Mouse (Mus musculus) cerebral cortex, adult 2 months (tissue): ENCODE results near the gene Ybx2.

ENCODE experiments used
- WGBS: fragments of 180-500 bp; shearing (Covaris S2); methylation state at CpG from one replicate; pipeline ENCODE4 v1.1.7; 2018; 5-methylcytosine and 5-hydroxymethylcytosine counted together

The Ybx2 gene

GRCm38 (mm10) chr11:69934681-69935080 lies 915 bp upstream of the Ybx2 start:
- 18% methylated on average over 6 of the region's 6 CpGs for WGBS

- WGBS: 3% methylated on average over 27 of the region's 30 CpGs
These were observed 560 bp downstream of the Ybx2 start for GRCm38 (mm10) chr11:69936156-69936555.

- 39% methylated on average over 9 of the region's 9 CpGs for WGBS
These were observed 1.2 kb downstream of the Ybx2 start for GRCm38 (mm10) chr11:69936714-69937347.

GRCm38 (mm10) chr11:69937385-69937784 lies 1.8 kb downstream of the Ybx2 start:
- 36% methylated on average over 4 of the region's 4 CpGs for WGBS

- 84% methylated on average over 5 of the region's 5 CpGs for WGBS
These were observed 2.2 kb downstream of the Ybx2 start for GRCm38 (mm10) chr11:69937834-69938233.

GRCm38 (mm10) chr11:69938401-69938979 lies 2.9 kb downstream of the Ybx2 start:
- 58% methylated on average over 9 of the region's 9 CpGs for WGBS

GRCm38 (mm10) chr11:69939181-69939580 lies 3.6 kb downstream of the Ybx2 start:
- 77% methylated on average over 5 of the region's 5 CpGs for WGBS

GRCm38 (mm10) chr11:69939731-69940130 lies 4.1 kb downstream of the Ybx2 start:
- 94% methylated on average over 17 of the region's 17 CpGs for WGBS

GRCm38 (mm10) chr11:69940962-69941361 lies 5.4 kb downstream of the Ybx2 start:
- 86% methylated on average over 4 of the region's 4 CpGs for WGBS

- 89% methylated on average over 13 of the region's 13 CpGs for WGBS
These were observed 9.6 kb downstream of the Ybx2 start for GRCm38 (mm10) chr11:69945216-69945615.

- 91% methylated on average over 18 of the region's 18 CpGs for WGBS
These were observed 10.6 kb downstream of the Ybx2 start for GRCm38 (mm10) chr11:69945997-69946891.

- WGBS: 10% methylated on average over 29 of the region's 29 CpGs
These were observed 11.9 kb downstream of the Ybx2 start for GRCm38 (mm10) chr11:69947337-69948065.

- 2% methylated on average over 34 of the region's 34 CpGs for WGBS
These were observed 12.6 kb downstream of the Ybx2 start, which contains the start of gene Slc2a4 for GRCm38 (mm10) chr11:69948066-69948762. TSS of gene Slc2a4 (minus strand) at chr11:69948188.

GRCm38 (mm10) chr11:69948763-69949150 lies 13.2 kb downstream of the Ybx2 start:
- 0% methylated on average over 14 of the region's 14 CpGs for WGBS

- 42% methylated on average over 4 of the region's 4 CpGs for WGBS
These were observed 15.3 kb downstream of the Ybx2 start for GRCm38 (mm10) chr11:69950807-69951459.

GRCm38 (mm10) chr11:69952274-69952673 lies 16.7 kb downstream of the Ybx2 start:
- 25% methylated on average over 1 of the region's 1 CpGs for WGBS

- WGBS: 66% methylated on average over 11 of the region's 11 CpGs
These were observed 17.8 kb downstream of the Ybx2 start for GRCm38 (mm10) chr11:69953267-69953915.

- 80% methylated on average over 4 of the region's 4 CpGs for WGBS
These were observed 20.0 kb downstream of the Ybx2 start for GRCm38 (mm10) chr11:69955618-69956017.

GRCm38 (mm10) chr11:69956218-69956617 lies 20.6 kb downstream of the Ybx2 start:
- WGBS: 80% methylated on average over 1 of the region's 1 CpGs

GRCm38 (mm10) chr11:69960616-69961015 lies 25.0 kb downstream of the Ybx2 start:
- WGBS: 31% methylated on average over 5 of the region's 5 CpGs
